Mouse (Mus musculus) liver, adult 2 months (tissue): ENCODE results near the gene Igf2r.

Experiments used
- CTCF ChIP-seq: fragments of 200-500 bp; IDR thresholded peaks from 2 replicates; pipeline ENCODE4 v1.5.1; 2011; ENCODE audit warnings: low read depth, low read length, control low read depth
- POLR2A ChIP-seq: fragments of 200-500 bp; IDR thresholded peaks from 2 replicates; pipeline ENCODE4 v1.6.1; 2011; ENCODE audit warnings: low read length, control low read depth; ENCODE audit not compliant: insufficient read depth; ENCODE audit errors: extremely low read depth

DNA sequence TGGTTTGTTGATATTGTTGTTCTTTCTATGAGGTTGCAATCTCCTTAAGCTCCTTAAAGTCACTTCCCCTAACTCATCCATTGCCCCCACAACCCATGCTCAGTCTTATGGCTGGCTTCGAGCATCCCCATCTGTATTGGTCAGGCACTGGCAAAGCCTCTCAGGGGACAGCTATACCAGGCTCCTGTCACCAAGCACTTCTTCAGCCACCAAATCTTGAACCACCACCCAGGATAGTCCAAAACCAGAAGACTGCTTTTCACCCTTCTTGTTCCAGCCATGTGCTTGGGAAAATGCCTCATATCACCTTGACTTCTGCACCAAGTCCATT lies 41.5 kb upstream of the Igf2r start:
- TF ChIP-seq CTCF (no peak), POLR2A (no peak)
